Mouse (Mus musculus): ENCODE measurements around the gene Ubiad1. TPM values are rescaled to one million over a fixed set of nuclear protein-coding genes. Genes with fewer than 3 reads are reported as not detected.

The Ubiad1 gene
- 7.9 TPM for polyA plus RNA-seq (2015; fragmentation: Illumina TruSeq; extraction: RNeasy Lipid Tissue Mini Kit (QIAGEN cat#74804); ENCODE audit: insufficient read depth, low replicate concordance)

DNA sequence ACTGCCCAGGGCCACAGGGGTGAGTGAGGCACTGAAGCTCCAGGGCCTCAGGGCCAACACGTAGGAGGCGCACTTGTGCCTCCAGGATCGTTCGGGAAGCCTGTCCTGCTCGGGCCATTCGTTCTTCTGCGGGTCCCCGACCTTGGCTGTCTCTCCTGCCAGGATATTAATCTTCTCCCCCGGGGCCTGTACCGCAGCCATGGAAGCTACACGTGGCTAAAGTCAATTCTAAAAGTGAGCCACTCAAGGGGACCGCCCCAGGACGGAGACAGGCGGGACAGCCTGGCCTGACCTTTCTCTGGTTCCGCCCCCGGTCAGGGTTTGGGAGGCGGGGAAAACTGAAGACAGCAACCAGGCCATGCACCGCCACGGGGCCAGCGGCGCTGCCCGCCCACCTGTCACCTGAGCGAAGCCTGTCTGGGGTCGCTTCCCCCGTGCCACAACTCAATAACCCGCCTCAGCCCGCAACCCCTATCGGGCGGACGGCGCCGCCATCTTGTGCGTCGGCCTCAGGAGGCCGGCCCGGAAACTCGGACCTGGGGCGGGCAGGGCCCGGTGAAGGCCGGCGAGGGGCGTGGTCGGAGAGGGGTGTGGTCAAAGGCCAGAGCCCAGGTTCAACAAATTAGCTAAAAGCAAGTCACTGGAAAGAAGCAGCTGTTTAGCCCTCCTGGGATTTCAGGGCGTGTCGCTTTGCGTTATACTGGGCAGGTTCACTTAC is at the start of gene Ubiad1:
Gene Ubiad1 (minus strand): TSS at position 522 of the 718 bp plus-strand sequence.

GRCm38 (mm10) chr4:148448179-148448852 is 3.7 kb upstream of the Ubiad1 start, which contains the start of gene Mtor:
Mtor (plus strand) TSS chr4:148448611.

Other genes with a start within 250 kb of the Ubiad1 start
- not detected for gene Disp3, start 156.8 kb downstream of the Ubiad1 start, polyA plus RNA-seq (2015; fragmentation: Illumina TruSeq; extraction: RNeasy Lipid Tissue Mini Kit (QIAGEN cat#74804); ENCODE audit: insufficient read depth, low replicate concordance)
- 11.5 TPM for gene Mtor, start 3.8 kb upstream of the Ubiad1 start, polyA plus RNA-seq (2015; fragmentation: Illumina TruSeq; extraction: RNeasy Lipid Tissue Mini Kit (QIAGEN cat#74804); ENCODE audit: insufficient read depth, low replicate concordance)
- gene Angptl7, start 55.7 kb upstream of the Ubiad1 start, polyA plus RNA-seq (2015; fragmentation: Illumina TruSeq; extraction: RNeasy Lipid Tissue Mini Kit (QIAGEN cat#74804); ENCODE audit: insufficient read depth, low replicate concordance), result 1.6 TPM
- 51.3 TPM for gene Exosc10, start 113.7 kb upstream of the Ubiad1 start, polyA plus RNA-seq (2015; fragmentation: Illumina TruSeq; extraction: RNeasy Lipid Tissue Mini Kit (QIAGEN cat#74804); ENCODE audit: insufficient read depth, low replicate concordance)
- gene Srm, start 146.7 kb upstream of the Ubiad1 start, polyA plus RNA-seq (2015; fragmentation: Illumina TruSeq; extraction: RNeasy Lipid Tissue Mini Kit (QIAGEN cat#74804); ENCODE audit: insufficient read depth, low replicate concordance), result 15.1 TPM
- gene Masp2, start 157.8 kb upstream of the Ubiad1 start, polyA plus RNA-seq (2015; fragmentation: Illumina TruSeq; extraction: RNeasy Lipid Tissue Mini Kit (QIAGEN cat#74804); ENCODE audit: insufficient read depth, low replicate concordance), result 0.10 TPM
- gene Tardbp, start 182.2 kb upstream of the Ubiad1 start, polyA plus RNA-seq (2015; fragmentation: Illumina TruSeq; extraction: RNeasy Lipid Tissue Mini Kit (QIAGEN cat#74804); ENCODE audit: insufficient read depth, low replicate concordance), result 751 TPM
- not detected for gene Gm572, start 198.5 kb upstream of the Ubiad1 start, polyA plus RNA-seq (2015; fragmentation: Illumina TruSeq; extraction: RNeasy Lipid Tissue Mini Kit (QIAGEN cat#74804); ENCODE audit: insufficient read depth, low replicate concordance)

All from spleen, adult 10 weeks (tissue).